In genomic region chr17:86381464-86381863, GRCm38 (mm10) we compare ENCODE assay signal across 16 mouse cellular contexts.
"Had no signal": no experiment of that assay in that cellular context is flagged by ENCODE, and none has a peak within 500 bp of the region (broad histone marks: within the 10 kb centered on the region; RNA-seq: fewer than 3 reads in every experiment).

No protein-coding gene starts in this region.

- H3K9me3 ChIP-seq: neural tube, embryonic 13.5 days; neural tube, embryonic 15.5 days; stomach, embryonic 15.5 days had no signal

- H3K9ac ChIP-seq: neural tube, embryonic 13.5 days; neural tube, embryonic 15.5 days; stomach, embryonic 15.5 days had no signal

- DNase-seq: retina, postnatal 1 day; right cerebral cortex, adult 18-20 months; right cerebral cortex, postnatal 14 days; right cerebral cortex, postnatal 25 days; right cerebral cortex, postnatal 4 days; spleen, adult 18-20 months; thymus, adult 18-20 months; thymus, adult 2 months; thymus, postnatal 14 days; thymus, postnatal 25 days; thymus, postnatal 36 days; thymus, postnatal 4 days had no signal

- H3K27ac ChIP-seq: neural tube, embryonic 13.5 days; neural tube, embryonic 15.5 days; stomach, embryonic 15.5 days; stomach, postnatal 0 days had no signal

- H3K4me2 ChIP-seq: neural tube, embryonic 13.5 days; neural tube, embryonic 15.5 days; stomach, embryonic 15.5 days had no signal

- H3K27me3 ChIP-seq: neural tube, embryonic 13.5 days; neural tube, embryonic 15.5 days; stomach, embryonic 15.5 days had no signal

- H3K36me3 ChIP-seq: neural tube, embryonic 13.5 days; neural tube, embryonic 15.5 days; stomach, embryonic 15.5 days had no signal

- H3K4me3 ChIP-seq: neural tube, embryonic 13.5 days; neural tube, embryonic 15.5 days; stomach, embryonic 15.5 days had no signal
